Mouse (Mus musculus): ENCODE results near the gene Rhoj. TPM values are rescaled to one million over a fixed set of nuclear protein-coding genes. Genes with fewer than 3 reads are reported as not detected.

Rhoj gene
- polyA plus RNA-seq, 1 experiment from 2014 or later, result 19.2 TPM

- WGBS, result 89% methylated on average over 6 of the region's 6 CpGs
- H3K36me3 ChIP-seq (ENCODE audit: control insufficient read depth, insufficient read depth, low read length), result no peaks in the 10 kb centered on the region
- ATAC-seq (replicated peaks; ENCODE audit: low FRiP score) (no peak), DNase-seq (ENCODE audit: low spot score) (no peak)
- no peak overlapping the region for H3K27ac ChIP-seq (ENCODE audit: low read depth, low read length)
- H3K4me1 ChIP-seq (replicated peaks; ENCODE audit: control insufficient read depth, insufficient read depth, low read length), result no peaks in the 10 kb centered on the region
- H3K4me2 ChIP-seq (ENCODE audit: low read depth, low read length, severe bottlenecking), result no peak overlapping the region
- no peak overlapping the region for H3K9ac ChIP-seq (ENCODE audit: low read length)
- H3K27me3 ChIP-seq (ENCODE audit: control insufficient read depth, insufficient read depth, low read length), result no peaks in the 10 kb centered on the region
- H3K9me3 ChIP-seq (ENCODE audit: control insufficient read depth, low read length), result no peaks in the 10 kb centered on the region
- no peak overlapping the region for H3K4me3 ChIP-seq (ENCODE audit: low read depth, low read length)
Measured at GRCm38 (mm10) chr12:75367371-75367770, 59.2 kb downstream of the Rhoj start.

GRCm38 (mm10) chr12:75368527-75368926, 60.4 kb downstream of the Rhoj start:
- no peaks in the 10 kb centered on the region for H3K36me3 ChIP-seq (ENCODE audit: control insufficient read depth, insufficient read depth, low read length)
- no peak overlapping the region for H3K4me2 ChIP-seq (ENCODE audit: low read depth, low read length, severe bottlenecking)
- H3K4me3 ChIP-seq (ENCODE audit: low read depth, low read length), result no peak overlapping the region
- DNase-seq (ENCODE audit: low spot score), result no peak
- no peak overlapping the region for H3K9ac ChIP-seq (ENCODE audit: low read length)
- no peaks in the 10 kb centered on the region for H3K27me3 ChIP-seq (ENCODE audit: control insufficient read depth, insufficient read depth, low read length)
- no peak for ATAC-seq (replicated peaks; ENCODE audit: low FRiP score)
- no peaks in the 10 kb centered on the region for H3K4me1 ChIP-seq (replicated peaks; ENCODE audit: control insufficient read depth, insufficient read depth, low read length)
- WGBS, result 77% methylated on average over 5 of the region's 5 CpGs
- no peak overlapping the region for H3K27ac ChIP-seq (ENCODE audit: low read depth, low read length)
- H3K9me3 ChIP-seq (ENCODE audit: control insufficient read depth, low read length), result no peaks in the 10 kb centered on the region

- Histone ChIP-seq H3K27ac (ENCODE audit: low read depth, low read length) (no peak overlapping the region), H3K36me3 (ENCODE audit: control insufficient read depth, insufficient read depth, low read length) (no peaks in the 10 kb centered on the region), H3K9ac (ENCODE audit: low read length) (no peak overlapping the region), H3K9me3 (ENCODE audit: control insufficient read depth, low read length) (no peaks in the 10 kb centered on the region), H3K27me3 (ENCODE audit: control insufficient read depth, insufficient read depth, low read length) (no peaks in the 10 kb centered on the region), H3K4me1 (replicated peaks; ENCODE audit: control insufficient read depth, insufficient read depth, low read length) (no peaks in the 10 kb centered on the region), H3K4me2 (ENCODE audit: low read depth, low read length, severe bottlenecking) (no peak overlapping the region), H3K4me3 (ENCODE audit: low read depth, low read length) (no peak overlapping the region)
- no peak for DNase-seq (ENCODE audit: low spot score)
- no peak for ATAC-seq (replicated peaks; ENCODE audit: low FRiP score)
- WGBS, result 78% methylated on average over 2 of the region's 2 CpGs
Measured at GRCm38 (mm10) chr12:75369418-75369851, 61.3 kb downstream of the Rhoj start.

GRCm38 (mm10) chr12:75374437-75374836, 66.3 kb downstream of the Rhoj start:
- H3K4me3 ChIP-seq (ENCODE audit: low read depth, low read length), result no peak overlapping the region
- no peaks in the 10 kb centered on the region for H3K36me3 ChIP-seq (ENCODE audit: control insufficient read depth, insufficient read depth, low read length)
- H3K9ac ChIP-seq (ENCODE audit: low read length), result no peak overlapping the region
- H3K4me1 ChIP-seq (replicated peaks; ENCODE audit: control insufficient read depth, insufficient read depth, low read length), result no peaks in the 10 kb centered on the region
- no peaks in the 10 kb centered on the region for H3K27me3 ChIP-seq (ENCODE audit: control insufficient read depth, insufficient read depth, low read length)
- no peak overlapping the region for H3K27ac ChIP-seq (ENCODE audit: low read depth, low read length)
- DNase-seq (ENCODE audit: low spot score) (no peak), ATAC-seq (replicated peaks; ENCODE audit: low FRiP score) (no peak)
- H3K4me2 ChIP-seq (ENCODE audit: low read depth, low read length, severe bottlenecking), result no peak overlapping the region
- WGBS, result 93% methylated on average over 10 of the region's 10 CpGs
- H3K9me3 ChIP-seq (ENCODE audit: control insufficient read depth, low read length), result no peaks in the 10 kb centered on the region

GRCm38 (mm10) chr12:75375060-75375459, 66.9 kb downstream of the Rhoj start:
- H3K4me1 ChIP-seq (replicated peaks; ENCODE audit: control insufficient read depth, insufficient read depth, low read length), result no peaks in the 10 kb centered on the region
- H3K27ac ChIP-seq (ENCODE audit: low read depth, low read length), result no peak overlapping the region
- DNase-seq (ENCODE audit: low spot score), result no peak
- H3K9me3 ChIP-seq (ENCODE audit: control insufficient read depth, low read length), result no peaks in the 10 kb centered on the region
- no peak overlapping the region for H3K4me2 ChIP-seq (ENCODE audit: low read depth, low read length, severe bottlenecking)
- WGBS, result 94% methylated on average over 12 of the region's 12 CpGs
- no peaks in the 10 kb centered on the region for H3K36me3 ChIP-seq (ENCODE audit: control insufficient read depth, insufficient read depth, low read length)
- H3K4me3 ChIP-seq (ENCODE audit: low read depth, low read length), result no peak overlapping the region
- no peaks in the 10 kb centered on the region for H3K27me3 ChIP-seq (ENCODE audit: control insufficient read depth, insufficient read depth, low read length)
- no peak for ATAC-seq (replicated peaks; ENCODE audit: low FRiP score)
- H3K9ac ChIP-seq (ENCODE audit: low read length), result no peak overlapping the region

- 84% methylated on average over 6 of the region's 6 CpGs for WGBS
- Histone ChIP-seq H3K27me3 (ENCODE audit: control insufficient read depth, insufficient read depth, low read length) (no peaks in the 10 kb centered on the region), H3K9ac (ENCODE audit: low read length) (no peak overlapping the region), H3K4me1 (replicated peaks; ENCODE audit: control insufficient read depth, insufficient read depth, low read length) (no peaks in the 10 kb centered on the region), H3K4me3 (ENCODE audit: low read depth, low read length) (no peak overlapping the region), H3K36me3 (ENCODE audit: control insufficient read depth, insufficient read depth, low read length) (no peaks in the 10 kb centered on the region), H3K9me3 (ENCODE audit: control insufficient read depth, low read length) (no peaks in the 10 kb centered on the region), H3K4me2 (ENCODE audit: low read depth, low read length, severe bottlenecking) (no peak overlapping the region), H3K27ac (ENCODE audit: low read depth, low read length) (no peak overlapping the region)
- DNase-seq (ENCODE audit: low spot score) (no peak), ATAC-seq (replicated peaks; ENCODE audit: low FRiP score) (no peak)
Measured at GRCm38 (mm10) chr12:75376126-75376525, 68.0 kb downstream of the Rhoj start.

- Histone ChIP-seq H3K9me3 (ENCODE audit: control insufficient read depth, low read length) (no peaks in the 10 kb centered on the region), H3K4me1 (replicated peaks; ENCODE audit: control insufficient read depth, insufficient read depth, low read length) (no peaks in the 10 kb centered on the region), H3K4me3 (ENCODE audit: low read depth, low read length) (no peak overlapping the region), H3K27me3 (ENCODE audit: control insufficient read depth, insufficient read depth, low read length) (no peaks in the 10 kb centered on the region), H3K9ac (ENCODE audit: low read length) (no peak overlapping the region), H3K27ac (ENCODE audit: low read depth, low read length) (no peak overlapping the region), H3K36me3 (ENCODE audit: control insufficient read depth, insufficient read depth, low read length) (no peaks in the 10 kb centered on the region), H3K4me2 (ENCODE audit: low read depth, low read length, severe bottlenecking) (no peak overlapping the region)
- WGBS, result 93% methylated on average over 9 of the region's 9 CpGs
- ATAC-seq (replicated peaks; ENCODE audit: low FRiP score) (no peak), DNase-seq (ENCODE audit: low spot score) (no peak)
Measured at GRCm38 (mm10) chr12:75386731-75387130, 78.6 kb downstream of the Rhoj start.

- ATAC-seq (replicated peaks; ENCODE audit: low FRiP score) (no peak), DNase-seq (ENCODE audit: low spot score) (no peak)
- Histone ChIP-seq H3K27ac (ENCODE audit: low read depth, low read length) (no peak overlapping the region), H3K4me2 (ENCODE audit: low read depth, low read length, severe bottlenecking) (no peak overlapping the region), H3K27me3 (ENCODE audit: control insufficient read depth, insufficient read depth, low read length) (no peaks in the 10 kb centered on the region), H3K36me3 (ENCODE audit: control insufficient read depth, insufficient read depth, low read length) (no peaks in the 10 kb centered on the region), H3K9me3 (ENCODE audit: control insufficient read depth, low read length) (no peaks in the 10 kb centered on the region), H3K4me3 (ENCODE audit: low read depth, low read length) (no peak overlapping the region), H3K9ac (ENCODE audit: low read length) (no peak overlapping the region), H3K4me1 (replicated peaks; ENCODE audit: control insufficient read depth, insufficient read depth, low read length) (no peaks in the 10 kb centered on the region)
- 86% methylated on average over 8 of the region's 8 CpGs for WGBS
Measured at GRCm38 (mm10) chr12:75387156-75387555, 79.0 kb downstream of the Rhoj start.

GRCm38 (mm10) chr12:75387846-75388245, 79.7 kb downstream of the Rhoj start:
- Histone ChIP-seq H3K9ac (ENCODE audit: low read length) (no peak overlapping the region), H3K4me1 (replicated peaks; ENCODE audit: control insufficient read depth, insufficient read depth, low read length) (no peaks in the 10 kb centered on the region), H3K9me3 (ENCODE audit: control insufficient read depth, low read length) (no peaks in the 10 kb centered on the region), H3K4me2 (ENCODE audit: low read depth, low read length, severe bottlenecking) (no peak overlapping the region), H3K27ac (ENCODE audit: low read depth, low read length) (no peak overlapping the region), H3K4me3 (ENCODE audit: low read depth, low read length) (no peak overlapping the region), H3K36me3 (ENCODE audit: control insufficient read depth, insufficient read depth, low read length) (no peaks in the 10 kb centered on the region), H3K27me3 (ENCODE audit: control insufficient read depth, insufficient read depth, low read length) (no peaks in the 10 kb centered on the region)
- 89% methylated on average over 15 of the region's 15 CpGs for WGBS
- ATAC-seq (replicated peaks; ENCODE audit: low FRiP score), result no peak
- no peak for DNase-seq (ENCODE audit: low spot score)

Measured in forebrain, embryonic 11.5 days (tissue).